Mouse (Mus musculus) urinary bladder, adult 2 months (tissue): Measurements from ENCODE around the gene Tnfrsf9. TPM values are rescaled to one million over a fixed set of nuclear protein-coding genes. Genes with fewer than 3 reads are reported as not detected.

ENCODE experiments used
- DNase-seq: peaks from one replicate; pipeline ENCODE4 v3.0.0; 2022; ENCODE audit warnings: low spot score
- polyA plus RNA-seq: library from polyadenylated mRNA; depleted of rRNA; stranded (reverse); fragments of >200 nt; gene quantifications from 2 replicates; pipeline ENCODE4 v1.2.3, GENCODE M21; 2012; rRNA removed

Gene Tnfrsf9
- polyA plus RNA-seq, 1 experiment: 1.3 TPM

DNA sequence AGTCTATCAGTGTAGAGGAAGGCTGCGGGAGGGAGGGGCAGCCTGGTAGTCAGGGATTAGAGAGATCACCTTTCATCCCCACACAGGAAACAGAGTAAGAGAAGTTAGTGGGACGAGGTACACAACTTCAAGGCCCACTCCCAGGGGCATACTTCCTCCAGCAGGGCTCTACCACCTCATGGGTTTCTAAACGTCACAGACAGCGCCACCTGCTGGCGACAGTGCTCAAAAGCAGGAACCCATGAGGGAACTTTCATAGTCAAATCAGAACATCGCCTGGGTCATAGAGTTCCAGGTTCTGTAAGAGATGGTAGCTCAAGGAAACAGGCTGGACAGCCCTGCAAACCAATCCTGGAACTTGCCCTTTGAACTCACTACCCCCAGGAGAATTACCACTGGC lies 75.8 kb downstream of the Tnfrsf9 start:
- no peak for DNase-seq

Other genes starting within 250 kb of the Tnfrsf9 start
- 29.8 and 36.1 TPM in 2 replicates for gene Errfi1, start 60.6 kb upstream of the Tnfrsf9 start, polyA plus RNA-seq
- 308 and 318 TPM in 2 replicates for gene Park7, start 125 bp upstream of the Tnfrsf9 start, polyA plus RNA-seq
- not detected in 2 replicates for gene Uts2, start 82.5 kb downstream of the Tnfrsf9 start, polyA plus RNA-seq
- gene Per3, start 130.1 kb downstream of the Tnfrsf9 start, polyA plus RNA-seq: 66.9 and 67.9 TPM in 2 replicates
- gene Vamp3, start 143.4 kb downstream of the Tnfrsf9 start, polyA plus RNA-seq: 77.7 and 78.5 TPM in 2 replicates
- gene Gm13090, start 175.0 kb downstream of the Tnfrsf9 start, polyA plus RNA-seq: not detected in 2 replicates